Mouse (Mus musculus) heart, adult 2 months (tissue): Measurements from ENCODE around the gene 4931429L15Rik.

ENCODE experiments used
- CTCF ChIP-seq: fragments of 200-600 bp; IDR thresholded peaks from 2 replicates; pipeline ENCODE4 v1.8.1; 2022; ENCODE audit warnings: antibody characterized with exemption, mild to moderate bottlenecking, moderate library complexity
- EP300 ChIP-seq: fragments of 200-500 bp; IDR thresholded peaks from 2 replicates; pipeline ENCODE4 v1.6.1; 2011; ENCODE audit warnings: low read depth, low read length, control low read depth; ENCODE audit not compliant: insufficient read depth

DNA sequence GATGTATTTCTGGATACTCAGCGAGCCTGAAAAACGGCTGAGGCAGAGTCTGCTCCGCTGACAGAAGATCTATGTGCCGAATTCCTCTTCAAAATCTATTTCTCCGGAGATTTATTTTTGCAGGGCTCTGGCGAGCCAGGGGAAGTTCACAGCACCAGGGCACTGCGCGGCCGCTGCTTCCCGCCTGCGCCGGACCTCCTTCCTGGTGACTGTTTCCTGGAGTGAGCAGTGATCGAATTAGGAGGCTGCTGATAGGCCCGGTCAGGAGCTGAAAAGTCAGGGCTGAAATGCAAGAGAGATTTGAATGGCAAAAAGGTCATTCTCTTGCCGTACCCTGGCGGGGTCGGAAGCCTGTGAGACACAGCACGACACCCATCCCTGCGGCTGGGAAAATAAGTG lies 9.5 kb upstream of the 4931429L15Rik start:
- no peak for TF ChIP-seq EP300
- no peak for TF ChIP-seq CTCF
